Mouse (Mus musculus) kidney, adult 2 months (tissue): ENCODE measurements around the gene Rbm48. TPM values are rescaled to one million over a fixed set of nuclear protein-coding genes. Genes with fewer than 3 reads are reported as not detected.

Source experiments
- DNase-seq: peaks from one replicate; pipeline ENCODE4 v3.0.0; 2021
- H3K27ac ChIP-seq: fragments of 200-500 bp; 2 replicates; pipeline ENCODE4 v1.5.1; 2012; ENCODE audit warnings: low read depth, low read length, control low read depth, inconsistent platforms; ENCODE audit not compliant: insufficient read depth
- H3K27me3 ChIP-seq: fragments of 200-500 bp; replicated peaks from 2 replicates; pipeline ENCODE4 v1.6.1; 2012; ENCODE audit warnings: mild to moderate bottlenecking, moderate library complexity, low read length, inconsistent platforms; ENCODE audit not compliant: control insufficient read depth, insufficient read depth
- H3K36me3 ChIP-seq: fragments of 200-500 bp; 2 replicates; pipeline ENCODE4 v1.6.1; 2012; ENCODE audit warnings: mild to moderate bottlenecking, moderate library complexity, low read length, inconsistent platforms; ENCODE audit not compliant: control insufficient read depth, insufficient read depth
- H3K4me1 ChIP-seq: fragments of 200-500 bp; 2 replicates; pipeline ENCODE4 v1.6.1; 2011; ENCODE audit warnings: low read length; ENCODE audit not compliant: control insufficient read depth, insufficient read depth
- H3K4me3 ChIP-seq: fragments of 200-500 bp; 2 replicates; pipeline ENCODE4 v1.5.1; 2011; ENCODE audit warnings: mild to moderate bottlenecking, low read depth, low read length, control low read depth; ENCODE audit not compliant: insufficient read depth
- CTCF ChIP-seq: fragments of 200-500 bp; conservative IDR thresholded peaks from 2 replicates; pipeline ENCODE4 v1.5.1; 2011; ENCODE audit warnings: low read depth, mild to moderate bottlenecking, control low read depth, low read length, moderate library complexity, mixed read lengths; ENCODE audit not compliant: insufficient read depth, insufficient read length
- POLR2A ChIP-seq: fragments of 200-500 bp; IDR thresholded peaks from one replicate; pipeline ENCODE4 v1.6.1; 2011; ENCODE audit warnings: low read depth, low read length, control low read depth
- WGBS: fragments of 180-500 bp; shearing (Covaris S2); methylation state at CpG from one replicate; pipeline ENCODE4 v1.1.7; 2018; 5-methylcytosine and 5-hydroxymethylcytosine counted together
- polyA plus RNA-seq: library from polyadenylated mRNA; depleted of rRNA; stranded (reverse); fragments of >200 nt; gene quantifications from 2 replicates; pipeline ENCODE4 v1.2.3, GENCODE M21; 2012; rRNA removed

Gene Rbm48
- polyA plus RNA-seq, result 4.3 TPM in 2 replicates

DNA sequence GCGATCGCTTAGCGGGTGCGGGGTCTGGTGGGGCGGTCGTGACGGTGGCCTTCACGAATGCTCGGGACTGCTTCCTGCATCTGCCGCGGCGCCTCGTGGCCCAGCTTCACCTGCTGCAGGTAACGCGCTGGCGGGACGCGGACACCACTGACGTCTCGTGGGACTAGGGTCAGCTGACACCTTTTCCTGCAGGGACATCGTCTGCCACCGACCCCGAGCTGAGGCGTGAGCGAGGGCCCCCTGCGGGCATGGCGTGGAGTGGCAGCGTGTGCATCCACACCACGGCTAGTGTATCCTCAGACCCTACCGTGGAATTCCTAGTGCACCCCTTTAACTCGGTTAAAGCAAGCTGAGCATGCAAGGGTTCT is at the start of gene Rbm48:
TSS of gene Rbm48 (minus strand) at position 187 of the 368 bp plus-strand sequence.
- Histone ChIP-seq H3K27ac (peak within 1 kb of the TSS; percentile 84), H3K4me3 (peak within 1 kb of the TSS; percentile 86), H3K27me3 (no peaks in the 10 kb centered on the region), H3K4me1 (0 out of 2 replicates have a peak, but pooled peaks cover 6% of the 10 kb centered on the region), H3K36me3 (no peaks in the 10 kb centered on the region)
- TF ChIP-seq CTCF (peak; percentile 70), POLR2A (no peak)
- under 1% methylated on average over 31 of the region's 31 CpGs for WGBS
- peak; percentile 88 for DNase-seq

GRCm38 (mm10) chr5:3645326-3645725 is 48.9 kb upstream of the Rbm48 start:
- TF ChIP-seq CTCF, result no peak
- TF ChIP-seq POLR2A, result no peak
- DNase-seq, result no peak
- 57% methylated on average over 6 of the region's 6 CpGs for WGBS
- no peak overlapping the region for H3K4me3 ChIP-seq
- H3K27me3 ChIP-seq, result no peaks in the 10 kb centered on the region
- no peak overlapping the region for H3K27ac ChIP-seq
- H3K4me1 ChIP-seq, result peaks cover 5% of the 10 kb centered on the region; the same call in 1 of the 2 replicates
- peaks cover 10% of the 10 kb centered on the region for H3K36me3 ChIP-seq

GRCm38 (mm10) chr5:3644621-3645020 is 48.2 kb upstream of the Rbm48 start:
- no peaks in the 10 kb centered on the region for H3K27me3 ChIP-seq

GRCm38 (mm10) chr5:3635286-3635685 is 38.9 kb upstream of the Rbm48 start:
- H3K27ac ChIP-seq, result no peak overlapping the region
- no peak for TF ChIP-seq CTCF
- TF ChIP-seq POLR2A, result no peak
- DNase-seq, result no peak
- H3K36me3 ChIP-seq, result peaks cover 2% of the 10 kb centered on the region; the same call in 1 of the 2 replicates
- H3K4me1 ChIP-seq, result no peaks in the 10 kb centered on the region
- H3K4me3 ChIP-seq, result no peak overlapping the region
- WGBS, result 81% methylated on average over 8 of the region's 8 CpGs
- no peaks in the 10 kb centered on the region for H3K27me3 ChIP-seq

More at GRCm38 (mm10) chr5:3644621-3645020, 48.2 kb upstream of the Rbm48 start:
- Histone ChIP-seq H3K4me3 (no peak overlapping the region), H3K36me3 (peaks cover 10% of the 10 kb centered on the region), H3K27ac (no peak overlapping the region), H3K4me1 (peaks cover 5% of the 10 kb centered on the region; the same call in 1 of the 2 replicates)
- TF ChIP-seq POLR2A, result no peak
- no peak for TF ChIP-seq CTCF
- 88% methylated on average over 6 of the region's 6 CpGs for WGBS
- DNase-seq, result no peak

DNA sequence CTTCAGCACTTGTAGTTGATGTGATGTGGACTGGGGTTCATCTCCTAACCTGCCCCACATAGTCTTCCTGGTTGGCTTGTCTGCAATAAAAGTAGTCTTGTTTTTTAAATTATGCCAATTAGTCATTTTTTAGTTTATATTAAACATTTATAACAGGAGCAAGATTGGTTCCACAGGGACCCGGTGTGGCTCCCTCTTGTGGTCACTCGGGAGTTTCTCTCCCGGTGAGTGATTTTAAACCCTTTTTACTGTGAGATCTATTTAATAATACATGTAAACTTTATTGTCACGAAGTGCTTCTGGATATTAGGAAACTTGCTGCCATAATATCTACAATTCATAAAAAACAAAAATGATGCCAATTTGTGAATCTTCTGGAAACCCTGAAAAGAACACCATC is 37.6 kb upstream of the Rbm48 start:
- Histone ChIP-seq H3K4me1 (no peaks in the 10 kb centered on the region), H3K27ac (no peak overlapping the region), H3K4me3 (no peak overlapping the region), H3K27me3 (no peaks in the 10 kb centered on the region), H3K36me3 (peaks cover 2% of the 10 kb centered on the region; the same call in 1 of the 2 replicates)
- no peak for DNase-seq
- TF ChIP-seq CTCF (peak; percentile 31; the same call in 1 of the 2 replicates), POLR2A (no peak)
- WGBS, result 78% methylated on average over 4 of the region's 4 CpGs

GRCm38 (mm10) chr5:3633315-3633714 is 36.9 kb upstream of the Rbm48 start:
- DNase-seq, result no peak
- no peak overlapping the region for H3K4me3 ChIP-seq
- 93% methylated on average over 13 of the region's 13 CpGs for WGBS
- peaks cover 2% of the 10 kb centered on the region; the same call in 1 of the 2 replicates for H3K36me3 ChIP-seq
- TF ChIP-seq CTCF (no peak), POLR2A (no peak)
- H3K27ac ChIP-seq, result no peak overlapping the region
- H3K4me1 ChIP-seq, result no peaks in the 10 kb centered on the region
- H3K27me3 ChIP-seq, result no peaks in the 10 kb centered on the region

GRCm38 (mm10) chr5:3632285-3632684 is 35.9 kb upstream of the Rbm48 start:
- no peaks in the 10 kb centered on the region for H3K27me3 ChIP-seq
- no peak for DNase-seq
- 89% methylated on average over 5 of the region's 5 CpGs for WGBS
- H3K4me3 ChIP-seq, result no peak overlapping the region
- peaks cover 2% of the 10 kb centered on the region; the same call in 1 of the 2 replicates for H3K36me3 ChIP-seq
- no peaks in the 10 kb centered on the region for H3K4me1 ChIP-seq
- no peak for TF ChIP-seq POLR2A
- TF ChIP-seq CTCF, result no peak
- H3K27ac ChIP-seq, result no peak overlapping the region
